Mouse (Mus musculus): ENCODE data around the gene Tceal7. TPM values are rescaled to one million over a fixed set of nuclear protein-coding genes. Genes with fewer than 3 reads are reported as not detected.
A peak's percentile ranks its signal among the peaks of the same experiment; 100 is the strongest.
"Not testable (repeated sequence)": the region's sequence is repeated elsewhere in the genome, so short reads cannot be mapped to it uniquely, and the experiment has no call there.

Tceal7 gene
- polyA plus RNA-seq, 1 experiment from 2014 or later, result 0.36 TPM

GRCm38 (mm10) chrX:136268173-136268572 is 53.6 kb downstream of the Tceal7 start:
- Histone ChIP-seq H3K36me3 (replicated peaks; ENCODE audit: insufficient read depth, low read length) (no peaks in the 10 kb centered on the region; the same call in 1 of the 2 replicates), H3K9me3 (ENCODE audit: low read length) (no peaks in the 10 kb centered on the region), H3K4me1 (ENCODE audit: insufficient read depth) (no peaks in the 10 kb centered on the region), H3K27ac (ENCODE audit: low read depth) (no peak overlapping the region), H3K27me3 (ENCODE audit: insufficient read depth, low read length) (no peaks in the 10 kb centered on the region), H3K9ac (replicated peaks) (no peak overlapping the region), H3K4me2 (ENCODE audit: low read depth, low read length) (no peak overlapping the region), H3K4me3 (ENCODE audit: low read depth, low read length) (no peak overlapping the region)
- ATAC-seq (no peak), DNase-seq (no peak)
- no peak for TF ChIP-seq EP300 (IDR thresholded peaks at IDR 0.05; ENCODE audit: low read depth)
- no peak for TF ChIP-seq CTCF (IDR thresholded peaks at IDR 0.05; ENCODE audit: low read depth)
- 57% methylated on average over 4 of the region's 4 CpGs for WGBS (ENCODE audit: insufficient replicate concordance)

- Histone ChIP-seq H3K4me3 (ENCODE audit: low read depth, low read length) (peak within 1 kb of the TSS; percentile 42), H3K4me2 (ENCODE audit: low read depth, low read length) (peak within 1 kb of the TSS; percentile 58), H3K9ac (replicated peaks) (peak within 1 kb of the TSS; percentile 57), H3K27ac (ENCODE audit: low read depth) (peak within 1 kb of the TSS; percentile 29; the same call in 1 of the 2 replicates)
- not testable (repeated sequence) for H3K9me3 ChIP-seq (ENCODE audit: low read length); H3K36me3 ChIP-seq (replicated peaks; ENCODE audit: insufficient read depth, low read length); H3K27me3 ChIP-seq (ENCODE audit: insufficient read depth, low read length); H3K4me1 ChIP-seq (ENCODE audit: insufficient read depth); DNase-seq
- 73% methylated on average over 4 of the region's 30 CpGs for WGBS (ENCODE audit: insufficient replicate concordance)
- ATAC-seq, result peak; percentile 98
Observed at GRCm38 (mm10) chrX:136269743-136270392, 55.3 kb downstream of the Tceal7 start, which contains the start of gene Bex3. TSS of gene Bex3 (plus strand) at chrX:136270253.

DNA sequence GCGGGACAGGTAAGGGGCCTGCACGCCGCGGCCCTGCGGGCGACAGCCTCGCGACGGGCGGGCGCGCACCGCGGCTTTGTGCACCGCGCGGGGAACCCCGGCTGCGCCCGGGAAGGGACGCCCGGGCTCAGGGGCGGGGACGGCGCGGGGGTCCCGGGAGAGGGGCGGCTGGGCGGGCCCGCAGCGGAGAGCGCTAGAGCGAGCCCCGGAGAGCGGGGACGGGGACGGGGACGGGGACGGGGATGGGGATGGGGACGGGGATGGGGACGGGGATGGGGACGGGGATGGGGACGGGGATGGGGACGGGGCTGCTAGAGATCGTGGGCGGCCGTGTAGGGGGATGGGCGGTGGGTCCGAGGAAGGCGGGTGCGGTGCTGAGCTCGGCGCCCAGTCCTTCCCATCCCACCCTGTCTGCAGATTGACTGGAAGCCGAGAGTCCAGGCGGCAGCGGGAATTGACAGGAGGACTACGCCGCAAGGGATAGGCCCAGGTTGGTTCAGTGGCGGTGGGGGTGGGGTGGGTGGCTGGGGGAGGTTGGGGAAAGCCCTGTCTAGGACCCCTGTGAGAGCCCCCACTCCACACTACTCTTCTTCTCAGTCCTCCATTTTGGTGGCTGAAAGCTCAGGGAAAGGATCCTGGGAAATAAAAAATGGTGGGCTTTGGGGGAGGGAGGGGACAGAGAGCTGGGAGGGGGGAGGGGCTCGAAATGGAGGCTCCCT is 56.0 kb downstream of the Tceal7 start:
- peak; percentile 24 for ATAC-seq
- Histone ChIP-seq H3K27ac (ENCODE audit: low read depth) (peak overlapping the region; percentile 29; the same call in 1 of the 2 replicates), H3K4me2 (ENCODE audit: low read depth, low read length) (peak overlapping the region; percentile 58), H3K4me3 (ENCODE audit: low read depth, low read length) (peak overlapping the region; percentile 42), H3K9ac (replicated peaks) (peak overlapping the region; percentile 57)
- H3K9me3 ChIP-seq (ENCODE audit: low read length); H3K4me1 ChIP-seq (ENCODE audit: insufficient read depth); H3K27me3 ChIP-seq (ENCODE audit: insufficient read depth, low read length); H3K36me3 ChIP-seq (replicated peaks; ENCODE audit: insufficient read depth, low read length); DNase-seq: not testable (repeated sequence)
- WGBS (ENCODE audit: insufficient replicate concordance), result 19% methylated on average over 10 of the region's 60 CpGs

DNA sequence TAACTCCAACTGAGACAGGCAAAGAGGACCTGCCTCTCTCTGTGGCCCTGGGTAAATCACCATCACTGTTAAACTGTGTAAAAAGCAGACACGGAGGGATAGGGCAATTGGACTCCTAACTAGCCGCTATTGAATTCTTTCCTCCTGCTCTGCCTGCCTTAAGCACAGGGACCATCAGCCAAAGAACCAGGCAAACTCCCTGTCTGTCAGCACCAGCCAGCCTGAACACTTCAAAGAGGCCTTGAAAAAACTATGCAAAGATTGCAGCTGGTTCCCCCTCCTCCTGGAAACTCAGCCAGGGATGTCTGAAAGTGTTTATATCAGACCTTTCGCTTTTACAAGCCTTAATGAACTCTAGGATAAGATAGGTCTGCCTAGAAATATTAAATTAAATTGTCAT is 60.0 kb downstream of the Tceal7 start:
- no peak overlapping the region for H3K27ac ChIP-seq (ENCODE audit: low read depth)
- no peaks in the 10 kb centered on the region for H3K9me3 ChIP-seq (ENCODE audit: low read length)
- no peak for DNase-seq
- 24% methylated on average over 3 of the region's 3 CpGs for WGBS (ENCODE audit: insufficient replicate concordance)
- TF ChIP-seq CTCF (IDR thresholded peaks at IDR 0.05; ENCODE audit: low read depth), result no peak
- no peak for TF ChIP-seq EP300 (IDR thresholded peaks at IDR 0.05; ENCODE audit: low read depth)
- no peaks in the 10 kb centered on the region for H3K27me3 ChIP-seq (ENCODE audit: insufficient read depth, low read length)
- no peak overlapping the region for H3K4me2 ChIP-seq (ENCODE audit: low read depth, low read length)
- H3K9ac ChIP-seq (replicated peaks), result no peak overlapping the region
- H3K4me3 ChIP-seq (ENCODE audit: low read depth, low read length), result no peak overlapping the region
- no peak for ATAC-seq
- H3K4me1 ChIP-seq (ENCODE audit: insufficient read depth), result no peaks in the 10 kb centered on the region
- no peaks in the 10 kb centered on the region; the same call in 1 of the 2 replicates for H3K36me3 ChIP-seq (replicated peaks; ENCODE audit: insufficient read depth, low read length)

- TF ChIP-seq CTCF (IDR thresholded peaks at IDR 0.05; ENCODE audit: low read depth) (no peak), EP300 (IDR thresholded peaks at IDR 0.05; ENCODE audit: low read depth) (no peak)
- ATAC-seq, result no peak
- H3K27ac ChIP-seq (ENCODE audit: low read depth), result no peak overlapping the region
Observed at GRCm38 (mm10) chrX:136275386-136275785, 60.8 kb downstream of the Tceal7 start.

More at GRCm38 (mm10) chrX:136275386-136275785, 60.8 kb downstream of the Tceal7 start:
- no peak overlapping the region for H3K9ac ChIP-seq (replicated peaks)
- no peak for DNase-seq
- no peak overlapping the region for H3K4me3 ChIP-seq (ENCODE audit: low read depth, low read length)
- no peaks in the 10 kb centered on the region for H3K27me3 ChIP-seq (ENCODE audit: insufficient read depth, low read length)
- H3K4me2 ChIP-seq (ENCODE audit: low read depth, low read length), result no peak overlapping the region
- no peaks in the 10 kb centered on the region; the same call in 1 of the 2 replicates for H3K36me3 ChIP-seq (replicated peaks; ENCODE audit: insufficient read depth, low read length)
- H3K4me1 ChIP-seq (ENCODE audit: insufficient read depth), result no peaks in the 10 kb centered on the region
- WGBS (ENCODE audit: insufficient replicate concordance), result 58% methylated on average over 3 of the region's 3 CpGs
- no peaks in the 10 kb centered on the region for H3K9me3 ChIP-seq (ENCODE audit: low read length)

Small RNA genes within 50 kb of the gene (microRNA-seq; reads per million reads assigned to microRNA genes)
- not detected for gene Mir6383

Other genes starting within 250 kb of the Tceal7 start
- 16.3 and 16.8 TPM in 2 replicates for gene Arxes2, start 221.0 kb upstream of the Tceal7 start, polyA plus RNA-seq (2015; fragmentation: Nextera tagmentation; extraction: Ambion mirVana)
- gene Arxes1, start 181.4 kb upstream of the Tceal7 start, polyA plus RNA-seq (2015; fragmentation: Nextera tagmentation; extraction: Ambion mirVana), result 3.8 and 4.4 TPM in 2 replicates
- gene Bex2, start 146.5 kb upstream of the Tceal7 start, polyA plus RNA-seq (2015; fragmentation: Nextera tagmentation; extraction: Ambion mirVana), result 141 and 149 TPM in 2 replicates
- gene Nxf3, start 129.5 kb upstream of the Tceal7 start, polyA plus RNA-seq (2015; fragmentation: Nextera tagmentation; extraction: Ambion mirVana), result 0.07 and 0.09 TPM in 2 replicates
- 111 and 121 TPM in 2 replicates for gene Bex4, start 75.8 kb upstream of the Tceal7 start, polyA plus RNA-seq (2015; fragmentation: Nextera tagmentation; extraction: Ambion mirVana)
- gene Tceal8, start 42.4 kb upstream of the Tceal7 start, polyA plus RNA-seq (2015; fragmentation: Nextera tagmentation; extraction: Ambion mirVana), result 139 and 150 TPM in 2 replicates
- gene Tceal5, start 10.9 kb upstream of the Tceal7 start, polyA plus RNA-seq (2015; fragmentation: Nextera tagmentation; extraction: Ambion mirVana), result 12.7 and 16.3 TPM in 2 replicates
- 134 and 163 TPM in 2 replicates for gene Bex1, start 734 bp downstream of the Tceal7 start, polyA plus RNA-seq (2015; fragmentation: Nextera tagmentation; extraction: Ambion mirVana)
- 220 and 246 TPM in 2 replicates for gene Tceal9, start 30.3 kb downstream of the Tceal7 start, polyA plus RNA-seq (2015; fragmentation: Nextera tagmentation; extraction: Ambion mirVana)
- 179 and 196 TPM in 2 replicates for gene Bex3, start 55.5 kb downstream of the Tceal7 start, polyA plus RNA-seq (2015; fragmentation: Nextera tagmentation; extraction: Ambion mirVana)

All from liver, postnatal 0 days (tissue).